ENCODE assay signal across 11 mouse cellular contexts in genomic region chr8:99413877-99414482, GRCm38 (mm10). TPM values are rescaled to one million over a fixed set of nuclear protein-coding genes. Genes with fewer than 3 reads are reported as not detected.
DNase-seq lines count a peak whose midpoint lies in the region; ATAC-seq and TF ChIP-seq lines count a peak whose summit lies in the region.
"Had no signal": no experiment of that assay in that cellular context is flagged by ENCODE, and none has a peak within 500 bp of the region (broad histone marks: within the 10 kb centered on the region; RNA-seq: fewer than 3 reads in every experiment).

No protein-coding gene starts in this region.

- TF ChIP-seq POLR2A in limb, embryonic 14.5 days (IDR thresholded peaks at IDR 0.05; ENCODE audit: borderline replicate concordance, extremely low read depth, insufficient read depth, insufficient read length) = no peak

- TF ChIP-seq EP300 in stomach, postnatal 0 days (optimal IDR thresholded peaks at IDR 0.05) = no peak

- peaks cover 51% of the 10 kb centered on the region for H3K27me3 ChIP-seq in heart, embryonic 12.5 days (replicated peaks)
- peaks cover 21% of the 10 kb centered on the region; the same call in 1 of the 2 replicates for H3K27me3 ChIP-seq in stomach, embryonic 14.5 days (ENCODE audit: control insufficient read depth, insufficient read depth, low read length)
- peaks cover 9% of the 10 kb centered on the region; the same call in 1 of the 2 replicates for H3K27me3 ChIP-seq in stomach, postnatal 0 days (ENCODE audit: control insufficient read depth, insufficient read depth, low read length)
- peaks cover 56% of the 10 kb centered on the region for H3K27me3 ChIP-seq in limb, embryonic 14.5 days (ENCODE audit: control insufficient read depth, insufficient read depth, low read length)

- no peak overlapping the region for H3K9ac ChIP-seq in heart, embryonic 12.5 days
- no peak overlapping the region for H3K9ac ChIP-seq in stomach, embryonic 14.5 days (replicated peaks; ENCODE audit: low read depth, low read length)
- H3K9ac ChIP-seq in stomach, postnatal 0 days (ENCODE audit: low read length) = no peak overlapping the region
- no peak overlapping the region for H3K9ac ChIP-seq in limb, embryonic 14.5 days (ENCODE audit: low read depth, low read length, severe bottlenecking)

- peaks cover 12% of the 10 kb centered on the region for H3K4me1 ChIP-seq in heart, embryonic 12.5 days (replicated peaks)
- H3K4me1 ChIP-seq in stomach, embryonic 14.5 days (ENCODE audit: control insufficient read depth, insufficient read depth, low read length) = peaks cover 9% of the 10 kb centered on the region; the same call in 1 of the 2 replicates
- no peaks in the 10 kb centered on the region for H3K4me1 ChIP-seq in stomach, postnatal 0 days (replicated peaks; ENCODE audit: control insufficient read depth, insufficient read depth)
- peaks cover 3% of the 10 kb centered on the region; the same call in 1 of the 2 replicates for H3K4me1 ChIP-seq in limb, embryonic 14.5 days (ENCODE audit: control insufficient read depth, insufficient read depth, low read length)

- ATAC-seq in heart, embryonic 12.5 days (ENCODE audit: insufficient number of reproducible peaks, low FRiP score) = no peak
- no peak for ATAC-seq in stomach, embryonic 14.5 days (ENCODE audit: insufficient number of reproducible peaks, insufficient read depth, low FRiP score, low read depth)
- no peak for ATAC-seq in stomach, postnatal 0 days (ENCODE audit: low FRiP score, low TSS enrichment)
- ATAC-seq in limb, embryonic 14.5 days (ENCODE audit: low FRiP score, low read depth) = no peak

- TF ChIP-seq CTCF in stomach, postnatal 0 days (IDR thresholded peaks at IDR 0.05; ENCODE audit: low read depth) = no peak

- WGBS in heart, embryonic 12.5 days = 42% methylated on average over 10 of the region's 10 CpGs
- 26% methylated on average over 10 of the region's 10 CpGs for WGBS in stomach, embryonic 14.5 days
- WGBS in stomach, postnatal 0 days = 19% methylated on average over 10 of the region's 10 CpGs
- 33% methylated on average over 10 of the region's 10 CpGs for whole genome bisulfite sequencing in limb, embryonic 14.5 days

- DNase-seq in heart, postnatal 10 days = no peak
- DNase-seq in stomach, postnatal 0 days (ENCODE audit: low spot score) = no peak
- no peak for DNase-seq in limb, embryonic 14.5 days (ENCODE audit: low spot score)
- no peak for DNase-seq in spleen, postnatal 36 days (ENCODE audit: low spot score in 2 of 2)
- no peak for DNase-seq in thymus, postnatal 4 days
- DNase-seq in urinary bladder, postnatal 36 days (ENCODE audit: low spot score in 2 of 2) = no peak

- peak overlapping the region; percentile 97 for H3K4me2 ChIP-seq in heart, embryonic 12.5 days
- H3K4me2 ChIP-seq in stomach, embryonic 14.5 days (replicated peaks; ENCODE audit: low read depth, low read length) = peak overlapping the region; percentile 88
- no peak overlapping the region for H3K4me2 ChIP-seq in stomach, postnatal 0 days (replicated peaks; ENCODE audit: low read depth)
- H3K4me2 ChIP-seq in limb, embryonic 14.5 days (replicated peaks; ENCODE audit: low read depth, low read length, severe bottlenecking) = peak overlapping the region; percentile 88; the same call in 1 of the 2 replicates

- H3K27ac ChIP-seq in heart, embryonic 12.5 days (ENCODE audit: poor library complexity, severe bottlenecking) = no peak overlapping the region
- H3K27ac ChIP-seq in stomach, embryonic 14.5 days (ENCODE audit: low read length) = no peak overlapping the region
- H3K27ac ChIP-seq in stomach, postnatal 0 days (replicated peaks) = no peak overlapping the region
- H3K27ac ChIP-seq in limb, embryonic 14.5 days (replicated peaks; ENCODE audit: low read depth, low read length) = no peak overlapping the region

- peak overlapping the region; percentile 58 for H3K4me3 ChIP-seq in heart, embryonic 12.5 days
- H3K4me3 ChIP-seq in stomach, embryonic 14.5 days (ENCODE audit: low read depth, low read length) = 0 out of 2 replicates have a peak overlapping the region, but pooled peaks have one; percentile 41
- H3K4me3 ChIP-seq in stomach, postnatal 0 days (ENCODE audit: low read depth, low read length) = no peak overlapping the region
- H3K4me3 ChIP-seq in limb, embryonic 14.5 days (replicated peaks; ENCODE audit: low read length) = peak overlapping the region; percentile 40
- H3K4me3 ChIP-seq: erythroblast, embryonic 14.5 days had no signal

- intact Hi-C loops in heart, postnatal 10 days (cut with DNase I) = no loop called here

- no peaks in the 10 kb centered on the region for H3K9me3 ChIP-seq in heart, embryonic 12.5 days (replicated peaks)
- H3K9me3 ChIP-seq in stomach, embryonic 14.5 days (ENCODE audit: control insufficient read depth, low read depth, low read length) = no peaks in the 10 kb centered on the region
- no peaks in the 10 kb centered on the region for H3K9me3 ChIP-seq in stomach, postnatal 0 days (ENCODE audit: control insufficient read depth, low read length)
- no peaks in the 10 kb centered on the region for H3K9me3 ChIP-seq in limb, embryonic 14.5 days (ENCODE audit: control insufficient read depth, low read length)

- no peaks in the 10 kb centered on the region for H3K36me3 ChIP-seq in heart, embryonic 12.5 days
- H3K36me3 ChIP-seq in stomach, embryonic 14.5 days (ENCODE audit: control insufficient read depth, insufficient read depth, low read length) = no peaks in the 10 kb centered on the region
- no peaks in the 10 kb centered on the region for H3K36me3 ChIP-seq in stomach, postnatal 0 days (ENCODE audit: control insufficient read depth, insufficient read depth, low read length)
- H3K36me3 ChIP-seq in limb, embryonic 14.5 days (ENCODE audit: control insufficient read depth, insufficient read depth, low read length) = no peaks in the 10 kb centered on the region

RNA-seq across cellular contexts. Expression of gene Cdh8, which starts 2.3 kb away (rescaled TPM):
- polyA plus RNA-seq in heart, embryonic 12.5 days (2016; fragmentation: Nextera tagmentation; extraction: Ambion mirVana) = 1.1 and 1.4 TPM in 2 replicates
- total RNA-seq in heart, postnatal 10 days (2021) = under 1 TPM; 0.35 to 0.43 TPM
- 3.5 and 3.6 TPM in 2 replicates for polyA plus RNA-seq in stomach, embryonic 14.5 days (2014; fragmentation: Nextera tagmentation; extraction: Ambion mirVana)
- polyA plus RNA-seq in stomach, postnatal 0 days (2015; fragmentation: Nextera tagmentation; extraction: Ambion mirVana) = 0.16 and 0.24 TPM in 2 replicates
- 2.5 and 2.6 TPM in 2 replicates for polyA plus RNA-seq in limb, embryonic 14.5 days (2012; rRNA removed)
- polyA plus RNA-seq in limb, embryonic 14.5 days (2014; fragmentation: Nextera tagmentation; extraction: Ambion mirVana) = 2.4 and 3.0 TPM in 2 replicates
- total RNA-seq: megakaryocyte, adult 5-6 weeks had no signal
- polyA plus RNA-seq: C2C12; erythroblast, embryonic 14.5 days had no signal
